Mouse (Mus musculus): ENCODE measurements at regions not wholly inside any gene's neighbourhood (a gene's known extent, or its start where the extent isn't known, plus 50 kb on each side); places are given as distances from the start of the nearest gene placed in this dataset.

- H3K4me2 ChIP-seq (ENCODE audit: low read depth, low read length): no peak overlapping the region
- no peak for ATAC-seq (replicated peaks; ENCODE audit: extremely low read depth, insufficient read depth, low FRiP score)
- no peak overlapping the region for H3K4me3 ChIP-seq (ENCODE audit: low read length)
- 67% methylated on average over 9 of the region's 9 CpGs for WGBS
- H3K27ac ChIP-seq (ENCODE audit: low read length): no peak overlapping the region
- H3K9ac ChIP-seq (ENCODE audit: low read length): no peak overlapping the region
- no peaks in the 10 kb centered on the region for H3K27me3 ChIP-seq (ENCODE audit: control insufficient read depth, insufficient read depth, low read length)
- no peaks in the 10 kb centered on the region for H3K36me3 ChIP-seq (ENCODE audit: control insufficient read depth, insufficient read depth)
- H3K4me1 ChIP-seq (ENCODE audit: control insufficient read depth, insufficient read depth, low read length): peaks cover 8% of the 10 kb centered on the region; the same call in 1 of the 2 replicates
- H3K9me3 ChIP-seq (replicated peaks; ENCODE audit: control insufficient read depth, low read length): no peaks in the 10 kb centered on the region
Measured at GRCm38 (mm10) chr16:57863206-57863860, 108.8 kb upstream of the Col8a1 start.

GRCm38 (mm10) chr16:57876857-57877256 lies 122.3 kb upstream of the Col8a1 start:
- no peak overlapping the region for H3K27ac ChIP-seq (ENCODE audit: low read length)
- no peak for ATAC-seq (replicated peaks; ENCODE audit: extremely low read depth, insufficient read depth, low FRiP score)
- no peaks in the 10 kb centered on the region for H3K9me3 ChIP-seq (replicated peaks; ENCODE audit: control insufficient read depth, low read length)
- H3K4me3 ChIP-seq (ENCODE audit: low read length): no peak overlapping the region
- peaks cover 3% of the 10 kb centered on the region; the same call in 1 of the 2 replicates for H3K4me1 ChIP-seq (ENCODE audit: control insufficient read depth, insufficient read depth, low read length)
- H3K4me2 ChIP-seq (ENCODE audit: low read depth, low read length): no peak overlapping the region
- no peak overlapping the region for H3K9ac ChIP-seq (ENCODE audit: low read length)
- H3K36me3 ChIP-seq (ENCODE audit: control insufficient read depth, insufficient read depth): no peaks in the 10 kb centered on the region
- WGBS: 85% methylated on average over 4 of the region's 4 CpGs
- H3K27me3 ChIP-seq (ENCODE audit: control insufficient read depth, insufficient read depth, low read length): no peaks in the 10 kb centered on the region

GRCm38 (mm10) chr16:57881575-57882094 lies 127.1 kb upstream of the Col8a1 start:
- Histone ChIP-seq H3K9ac (ENCODE audit: low read length) (no peak overlapping the region), H3K4me1 (ENCODE audit: control insufficient read depth, insufficient read depth, low read length) (peaks cover 3% of the 10 kb centered on the region; the same call in 1 of the 2 replicates), H3K27me3 (ENCODE audit: control insufficient read depth, insufficient read depth, low read length) (no peaks in the 10 kb centered on the region), H3K27ac (ENCODE audit: low read length) (no peak overlapping the region), H3K36me3 (ENCODE audit: control insufficient read depth, insufficient read depth) (no peaks in the 10 kb centered on the region), H3K9me3 (replicated peaks; ENCODE audit: control insufficient read depth, low read length) (no peaks in the 10 kb centered on the region), H3K4me3 (ENCODE audit: low read length) (no peak overlapping the region), H3K4me2 (ENCODE audit: low read depth, low read length) (peak overlapping the region; percentile 12; the same call in 1 of the 2 replicates)
- 44% methylated on average over 8 of the region's 8 CpGs for WGBS
- ATAC-seq (replicated peaks; ENCODE audit: extremely low read depth, insufficient read depth, low FRiP score): no peak

GRCm38 (mm10) chr16:57888138-57888537 lies 133.6 kb upstream of the Col8a1 start:
- no peaks in the 10 kb centered on the region for H3K4me1 ChIP-seq (ENCODE audit: control insufficient read depth, insufficient read depth, low read length)
- 71% methylated on average over 2 of the region's 2 CpGs for WGBS
- no peak overlapping the region for H3K27ac ChIP-seq (ENCODE audit: low read length)
- no peaks in the 10 kb centered on the region for H3K36me3 ChIP-seq (ENCODE audit: control insufficient read depth, insufficient read depth)
- no peak overlapping the region for H3K4me2 ChIP-seq (ENCODE audit: low read depth, low read length)
- H3K9me3 ChIP-seq (replicated peaks; ENCODE audit: control insufficient read depth, low read length): no peaks in the 10 kb centered on the region
- no peak overlapping the region for H3K9ac ChIP-seq (ENCODE audit: low read length)
- no peaks in the 10 kb centered on the region for H3K27me3 ChIP-seq (ENCODE audit: control insufficient read depth, insufficient read depth, low read length)
- ATAC-seq (replicated peaks; ENCODE audit: extremely low read depth, insufficient read depth, low FRiP score): no peak
- no peak overlapping the region for H3K4me3 ChIP-seq (ENCODE audit: low read length)

- H3K4me1 ChIP-seq (ENCODE audit: control insufficient read depth, insufficient read depth, low read length): no peaks in the 10 kb centered on the region
- H3K4me3 ChIP-seq (ENCODE audit: low read length): no peak overlapping the region
- H3K9ac ChIP-seq (ENCODE audit: low read length): no peak overlapping the region
- 83% methylated on average over 2 of the region's 2 CpGs for WGBS
- no peaks in the 10 kb centered on the region for H3K36me3 ChIP-seq (ENCODE audit: control insufficient read depth, insufficient read depth)
- no peak overlapping the region for H3K27ac ChIP-seq (ENCODE audit: low read length)
- no peaks in the 10 kb centered on the region for H3K9me3 ChIP-seq (replicated peaks; ENCODE audit: control insufficient read depth, low read length)
- no peaks in the 10 kb centered on the region for H3K27me3 ChIP-seq (ENCODE audit: control insufficient read depth, insufficient read depth, low read length)
- ATAC-seq (replicated peaks; ENCODE audit: extremely low read depth, insufficient read depth, low FRiP score): no peak
- no peak overlapping the region for H3K4me2 ChIP-seq (ENCODE audit: low read depth, low read length)
Measured at GRCm38 (mm10) chr16:57888553-57888952, 134.0 kb upstream of the Col8a1 start.

- WGBS: 87% methylated on average over 5 of the region's 5 CpGs
- H3K4me1 ChIP-seq (ENCODE audit: control insufficient read depth, insufficient read depth, low read length): no peaks in the 10 kb centered on the region
- no peaks in the 10 kb centered on the region for H3K27me3 ChIP-seq (ENCODE audit: control insufficient read depth, insufficient read depth, low read length)
- no peak overlapping the region for H3K4me3 ChIP-seq (ENCODE audit: low read length)
- no peak overlapping the region for H3K4me2 ChIP-seq (ENCODE audit: low read depth, low read length)
- H3K36me3 ChIP-seq (ENCODE audit: control insufficient read depth, insufficient read depth): no peaks in the 10 kb centered on the region
- H3K9me3 ChIP-seq (replicated peaks; ENCODE audit: control insufficient read depth, low read length): no peaks in the 10 kb centered on the region
- no peak overlapping the region for H3K9ac ChIP-seq (ENCODE audit: low read length)
- no peak for ATAC-seq (replicated peaks; ENCODE audit: extremely low read depth, insufficient read depth, low FRiP score)
- H3K27ac ChIP-seq (ENCODE audit: low read length): no peak overlapping the region
Measured at GRCm38 (mm10) chr16:57890135-57890534, 135.6 kb upstream of the Col8a1 start.

- H3K36me3 ChIP-seq (ENCODE audit: control insufficient read depth, insufficient read depth): no peaks in the 10 kb centered on the region
- H3K9ac ChIP-seq (ENCODE audit: low read length): no peak overlapping the region
- H3K27ac ChIP-seq (ENCODE audit: low read length): no peak overlapping the region
- H3K9me3 ChIP-seq (replicated peaks; ENCODE audit: control insufficient read depth, low read length): no peaks in the 10 kb centered on the region
- H3K4me2 ChIP-seq (ENCODE audit: low read depth, low read length): no peak overlapping the region
- ATAC-seq (replicated peaks; ENCODE audit: extremely low read depth, insufficient read depth, low FRiP score): no peak
- no peaks in the 10 kb centered on the region for H3K4me1 ChIP-seq (ENCODE audit: control insufficient read depth, insufficient read depth, low read length)
- no peaks in the 10 kb centered on the region for H3K27me3 ChIP-seq (ENCODE audit: control insufficient read depth, insufficient read depth, low read length)
- H3K4me3 ChIP-seq (ENCODE audit: low read length): no peak overlapping the region
- WGBS: 68% methylated on average over 2 of the region's 2 CpGs
Measured at GRCm38 (mm10) chr16:57893111-57893510, 138.6 kb upstream of the Col8a1 start.

- H3K4me2 ChIP-seq (ENCODE audit: low read depth, low read length): no peak overlapping the region
- no peaks in the 10 kb centered on the region for H3K4me1 ChIP-seq (ENCODE audit: control insufficient read depth, insufficient read depth, low read length)
- no peaks in the 10 kb centered on the region for H3K27me3 ChIP-seq (ENCODE audit: control insufficient read depth, insufficient read depth, low read length)
- H3K9me3 ChIP-seq (replicated peaks; ENCODE audit: control insufficient read depth, low read length): no peaks in the 10 kb centered on the region
- H3K9ac ChIP-seq (ENCODE audit: low read length): no peak overlapping the region
- no peak overlapping the region for H3K4me3 ChIP-seq (ENCODE audit: low read length)
- 71% methylated on average over 5 of the region's 5 CpGs for WGBS
- ATAC-seq (replicated peaks; ENCODE audit: extremely low read depth, insufficient read depth, low FRiP score): no peak
- no peaks in the 10 kb centered on the region for H3K36me3 ChIP-seq (ENCODE audit: control insufficient read depth, insufficient read depth)
- no peak overlapping the region for H3K27ac ChIP-seq (ENCODE audit: low read length)
Measured at GRCm38 (mm10) chr16:57893698-57894352, 139.3 kb upstream of the Col8a1 start.

- H3K9ac ChIP-seq (ENCODE audit: low read length): no peak overlapping the region
- H3K27me3 ChIP-seq (ENCODE audit: control insufficient read depth, insufficient read depth, low read length): no peaks in the 10 kb centered on the region
- no peaks in the 10 kb centered on the region for H3K4me1 ChIP-seq (ENCODE audit: control insufficient read depth, insufficient read depth, low read length)
- no peak overlapping the region for H3K4me2 ChIP-seq (ENCODE audit: low read depth, low read length)
- ATAC-seq (replicated peaks; ENCODE audit: extremely low read depth, insufficient read depth, low FRiP score): no peak
- H3K9me3 ChIP-seq (replicated peaks; ENCODE audit: control insufficient read depth, low read length): no peaks in the 10 kb centered on the region
- H3K4me3 ChIP-seq (ENCODE audit: low read length): no peak overlapping the region
- 48% methylated on average over 4 of the region's 4 CpGs for WGBS
- H3K27ac ChIP-seq (ENCODE audit: low read length): no peak overlapping the region
- no peaks in the 10 kb centered on the region for H3K36me3 ChIP-seq (ENCODE audit: control insufficient read depth, insufficient read depth)
Measured at GRCm38 (mm10) chr16:57901006-57901405, 146.5 kb upstream of the Col8a1 start.

All from heart, embryonic 16.5 days (tissue).